Mouse (Mus musculus): ENCODE results near the gene Mipep.

Mipep gene

GRCm38 (mm10) chr14:60757265-60757664 is 27.1 kb upstream of the Mipep start:
- no peak for DNase-seq (ENCODE audit: low spot score)

- no peak for DNase-seq (ENCODE audit: low spot score)
Measured at GRCm38 (mm10) chr14:60757722-60758121, 26.7 kb upstream of the Mipep start.

- DNase-seq (ENCODE audit: low spot score) = no peak
Measured at GRCm38 (mm10) chr14:60759097-60759496, 25.3 kb upstream of the Mipep start.

- DNase-seq (ENCODE audit: low spot score) = no peak
Measured at GRCm38 (mm10) chr14:60761801-60762200, 22.6 kb upstream of the Mipep start.

GRCm38 (mm10) chr14:60762754-60763153 is 21.6 kb upstream of the Mipep start:
- DNase-seq (ENCODE audit: low spot score) = no peak

- DNase-seq (ENCODE audit: low spot score) = no peak
Measured at GRCm38 (mm10) chr14:60763746-60764145, 20.6 kb upstream of the Mipep start.

- no peak for DNase-seq (ENCODE audit: low spot score)
Measured at GRCm38 (mm10) chr14:60764526-60764925, 19.8 kb upstream of the Mipep start.

- no peak for DNase-seq (ENCODE audit: low spot score)
Measured at GRCm38 (mm10) chr14:60765025-60765424, 19.3 kb upstream of the Mipep start.

GRCm38 (mm10) chr14:60767884-60768283 is 16.5 kb upstream of the Mipep start, which contains the start of gene C1qtnf9:
Gene C1qtnf9, plus strand, starts transcription at chr14:60768134.
- no peak for DNase-seq (ENCODE audit: low spot score)

- no peak for DNase-seq (ENCODE audit: low spot score)
Measured at GRCm38 (mm10) chr14:60769340-60769739, 15.0 kb upstream of the Mipep start.

GRCm38 (mm10) chr14:60770594-60770993 is 13.8 kb upstream of the Mipep start:
- no peak for DNase-seq (ENCODE audit: low spot score)

- peak; percentile 74 for DNase-seq (ENCODE audit: low spot score)
Measured at GRCm38 (mm10) chr14:60771057-60771456, 13.3 kb upstream of the Mipep start.

- no peak for DNase-seq (ENCODE audit: low spot score)
Measured at GRCm38 (mm10) chr14:60773476-60773875, 10.9 kb upstream of the Mipep start.

GRCm38 (mm10) chr14:60776521-60776920 is 7.9 kb upstream of the Mipep start:
- no peak for DNase-seq (ENCODE audit: low spot score)

- DNase-seq (ENCODE audit: low spot score) = no peak
Measured at GRCm38 (mm10) chr14:60777485-60777919, 6.9 kb upstream of the Mipep start.

GRCm38 (mm10) chr14:60779198-60779597 is 5.2 kb upstream of the Mipep start:
- no peak for DNase-seq (ENCODE audit: low spot score)

- DNase-seq (ENCODE audit: low spot score) = no peak
Measured at GRCm38 (mm10) chr14:60782121-60782656, 2.2 kb upstream of the Mipep start.

- DNase-seq (ENCODE audit: low spot score) = no peak
Measured at GRCm38 (mm10) chr14:60783196-60783595, 1.2 kb upstream of the Mipep start.

GRCm38 (mm10) chr14:60790103-60790502 is 5.7 kb downstream of the Mipep start:
- DNase-seq (ENCODE audit: low spot score) = no peak

GRCm38 (mm10) chr14:60796600-60797322 is 12.4 kb downstream of the Mipep start:
- no peak for DNase-seq (ENCODE audit: low spot score)

GRCm38 (mm10) chr14:60797596-60797995 is 13.2 kb downstream of the Mipep start:
- no peak for DNase-seq (ENCODE audit: low spot score)

- DNase-seq (ENCODE audit: low spot score) = no peak
Measured at GRCm38 (mm10) chr14:60798721-60799120, 14.3 kb downstream of the Mipep start.

GRCm38 (mm10) chr14:60799762-60800728 is 15.7 kb downstream of the Mipep start:
- DNase-seq (ENCODE audit: low spot score) = no peak
